Mouse (Mus musculus): ENCODE results near the gene Olfr1170.

Gene Olfr1170

DNA sequence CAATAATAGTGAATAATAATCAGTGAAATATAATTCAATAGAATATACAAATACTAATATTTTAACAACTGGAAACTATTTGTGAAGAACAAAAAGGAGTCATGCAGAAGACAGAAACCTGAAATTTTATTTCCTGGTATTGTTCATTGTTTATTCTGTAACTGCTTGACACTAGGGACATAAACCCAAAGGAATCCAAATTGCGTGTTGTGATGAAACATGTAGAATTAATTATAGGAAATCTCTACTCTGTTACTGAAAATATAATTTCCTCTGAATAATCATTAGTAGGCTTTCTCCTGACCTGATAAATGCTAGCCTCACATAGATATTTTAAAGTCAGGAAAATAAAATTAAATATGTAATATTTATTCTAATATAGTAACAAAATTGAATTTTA is at the start of gene Olfr1170:
Olfr1170 (minus strand) TSS at position 101 of the 400 bp plus-strand sequence.
- DNase-seq (ENCODE audit: low read depth, low spot score): no peak

GRCm38 (mm10) chr2:88220784-88221183 is 7.3 kb downstream of the Olfr1170 start:
- no peak for DNase-seq (ENCODE audit: low read depth, low spot score)

GRCm38 (mm10) chr2:88181580-88181979 is 46.6 kb downstream of the Olfr1170 start, which contains the start of gene Olfr1168:
TSS of gene Olfr1168 (plus strand) at chr2:88181880.
- DNase-seq (ENCODE audit: low read depth, low spot score): no peak
